Mouse (Mus musculus): ENCODE data around the gene Lsm11. TPM values are rescaled to one million over a fixed set of nuclear protein-coding genes. Genes with fewer than 3 reads are reported as not detected.

Lsm11 gene
- polyA plus RNA-seq, 1 experiment from 2014 or later = 4.0 TPM

GRCm38 (mm10) chr11:45966896-45967295 is 22.2 kb upstream of the Lsm11 start:
- no peak for ATAC-seq (ENCODE audit: insufficient read depth, low FRiP score)
- Histone ChIP-seq H3K4me3 (replicated peaks; ENCODE audit: low read length) (no peak overlapping the region), H3K27me3 (ENCODE audit: control insufficient read depth, insufficient read depth, low read length) (no peaks in the 10 kb centered on the region), H3K9ac (ENCODE audit: low read length) (no peak overlapping the region), H3K4me1 (ENCODE audit: control insufficient read depth, insufficient read depth, low read length) (no peaks in the 10 kb centered on the region), H3K27ac (ENCODE audit: low read length) (no peak overlapping the region), H3K4me2 (ENCODE audit: low read depth, low read length) (no peak overlapping the region), H3K9me3 (replicated peaks; ENCODE audit: control insufficient read depth, low read length) (no peaks in the 10 kb centered on the region), H3K36me3 (ENCODE audit: control insufficient read depth, insufficient read depth, low read length) (no peaks in the 10 kb centered on the region)
- WGBS = 74% methylated on average over 4 of the region's 4 CpGs

GRCm38 (mm10) chr11:45960003-45960402 is 15.3 kb upstream of the Lsm11 start:
- Histone ChIP-seq H3K27ac (ENCODE audit: low read length) (no peak overlapping the region), H3K9me3 (replicated peaks; ENCODE audit: control insufficient read depth, low read length) (no peaks in the 10 kb centered on the region), H3K27me3 (ENCODE audit: control insufficient read depth, insufficient read depth, low read length) (no peaks in the 10 kb centered on the region), H3K4me2 (ENCODE audit: low read depth, low read length) (no peak overlapping the region), H3K4me3 (replicated peaks; ENCODE audit: low read length) (no peak overlapping the region), H3K9ac (ENCODE audit: low read length) (no peak overlapping the region), H3K4me1 (ENCODE audit: control insufficient read depth, insufficient read depth, low read length) (no peaks in the 10 kb centered on the region), H3K36me3 (ENCODE audit: control insufficient read depth, insufficient read depth, low read length) (no peaks in the 10 kb centered on the region)
- no peak for ATAC-seq (ENCODE audit: insufficient read depth, low FRiP score)
- 84% methylated on average over 5 of the region's 5 CpGs for WGBS

GRCm38 (mm10) chr11:45959598-45959997 is 14.9 kb upstream of the Lsm11 start:
- no peak for ATAC-seq (ENCODE audit: insufficient read depth, low FRiP score)
- Histone ChIP-seq H3K9ac (ENCODE audit: low read length) (no peak overlapping the region), H3K36me3 (ENCODE audit: control insufficient read depth, insufficient read depth, low read length) (no peaks in the 10 kb centered on the region), H3K27ac (ENCODE audit: low read length) (no peak overlapping the region), H3K4me2 (ENCODE audit: low read depth, low read length) (no peak overlapping the region), H3K4me1 (ENCODE audit: control insufficient read depth, insufficient read depth, low read length) (no peaks in the 10 kb centered on the region), H3K4me3 (replicated peaks; ENCODE audit: low read length) (no peak overlapping the region), H3K27me3 (ENCODE audit: control insufficient read depth, insufficient read depth, low read length) (no peaks in the 10 kb centered on the region), H3K9me3 (replicated peaks; ENCODE audit: control insufficient read depth, low read length) (no peaks in the 10 kb centered on the region)
- WGBS = 73% methylated on average over 3 of the region's 3 CpGs

- no peaks in the 10 kb centered on the region for H3K4me1 ChIP-seq (ENCODE audit: control insufficient read depth, insufficient read depth, low read length)
- peak within 1 kb of the TSS; percentile 73 for H3K9ac ChIP-seq (ENCODE audit: low read length)
- no peaks in the 10 kb centered on the region for H3K36me3 ChIP-seq (ENCODE audit: control insufficient read depth, insufficient read depth, low read length)
- no peak within 1 kb of the TSS for H3K27ac ChIP-seq (ENCODE audit: low read length)
- under 1% methylated on average over 32 of the region's 32 CpGs for WGBS
- H3K4me2 ChIP-seq (ENCODE audit: low read depth, low read length) = peak within 1 kb of the TSS; percentile 62
- peak within 1 kb of the TSS; percentile 71 for H3K4me3 ChIP-seq (replicated peaks; ENCODE audit: low read length)
- peak; percentile 98 for ATAC-seq (ENCODE audit: insufficient read depth, low FRiP score)
- no peaks in the 10 kb centered on the region for H3K9me3 ChIP-seq (replicated peaks; ENCODE audit: control insufficient read depth, low read length)
- no peaks in the 10 kb centered on the region for H3K27me3 ChIP-seq (ENCODE audit: control insufficient read depth, insufficient read depth, low read length)
Measured at GRCm38 (mm10) chr11:45955127-45955627, 10.4 kb upstream of the Lsm11 start, which contains the start of gene Thg1l. Gene Thg1l, minus strand, starts transcription at chr11:45955494.

GRCm38 (mm10) chr11:45947491-45947890 is 2.8 kb upstream of the Lsm11 start:
- no peak overlapping the region for H3K27ac ChIP-seq (ENCODE audit: low read length)
- 76% methylated on average over 2 of the region's 2 CpGs for WGBS

GRCm38 (mm10) chr11:45946796-45947195 is 2.1 kb upstream of the Lsm11 start:
- no peaks in the 10 kb centered on the region for H3K36me3 ChIP-seq (ENCODE audit: control insufficient read depth, insufficient read depth, low read length)
- peaks cover 10% of the 10 kb centered on the region; the same call in 1 of the 2 replicates for H3K4me1 ChIP-seq (ENCODE audit: control insufficient read depth, insufficient read depth, low read length)
- no peak for ATAC-seq (ENCODE audit: insufficient read depth, low FRiP score)
- no peak overlapping the region for H3K9ac ChIP-seq (ENCODE audit: low read length)
- H3K27ac ChIP-seq (ENCODE audit: low read length) = no peak overlapping the region
- no peaks in the 10 kb centered on the region for H3K9me3 ChIP-seq (replicated peaks; ENCODE audit: control insufficient read depth, low read length)
- H3K4me3 ChIP-seq (replicated peaks; ENCODE audit: low read length) = no peak overlapping the region
- no peaks in the 10 kb centered on the region for H3K27me3 ChIP-seq (ENCODE audit: control insufficient read depth, insufficient read depth, low read length)
- 74% methylated on average over 4 of the region's 4 CpGs for WGBS
- no peak overlapping the region for H3K4me2 ChIP-seq (ENCODE audit: low read depth, low read length)

More at GRCm38 (mm10) chr11:45947491-45947890, 2.8 kb upstream of the Lsm11 start:
- Histone ChIP-seq H3K4me2 (ENCODE audit: low read depth, low read length) (no peak overlapping the region), H3K4me3 (replicated peaks; ENCODE audit: low read length) (no peak overlapping the region), H3K9me3 (replicated peaks; ENCODE audit: control insufficient read depth, low read length) (no peaks in the 10 kb centered on the region), H3K36me3 (ENCODE audit: control insufficient read depth, insufficient read depth, low read length) (no peaks in the 10 kb centered on the region), H3K27me3 (ENCODE audit: control insufficient read depth, insufficient read depth, low read length) (no peaks in the 10 kb centered on the region), H3K9ac (ENCODE audit: low read length) (no peak overlapping the region), H3K4me1 (ENCODE audit: control insufficient read depth, insufficient read depth, low read length) (peaks cover 10% of the 10 kb centered on the region; the same call in 1 of the 2 replicates)
- ATAC-seq (ENCODE audit: insufficient read depth, low FRiP score) = no peak

- Histone ChIP-seq H3K27ac (ENCODE audit: low read length) (peak overlapping the region; percentile 54; the same call in 1 of the 2 replicates), H3K9me3 (replicated peaks; ENCODE audit: control insufficient read depth, low read length) (no peaks in the 10 kb centered on the region), H3K9ac (ENCODE audit: low read length) (peak overlapping the region; percentile 91), H3K4me3 (replicated peaks; ENCODE audit: low read length) (peak overlapping the region; percentile 94), H3K4me1 (ENCODE audit: control insufficient read depth, insufficient read depth, low read length) (peaks cover 10% of the 10 kb centered on the region; the same call in 1 of the 2 replicates), H3K4me2 (ENCODE audit: low read depth, low read length) (peak overlapping the region; percentile 91), H3K27me3 (ENCODE audit: control insufficient read depth, insufficient read depth, low read length) (no peaks in the 10 kb centered on the region), H3K36me3 (ENCODE audit: control insufficient read depth, insufficient read depth, low read length) (no peaks in the 10 kb centered on the region)
- ATAC-seq (ENCODE audit: insufficient read depth, low FRiP score) = peak; percentile 46
- under 1% methylated on average over 49 of the region's 49 CpGs for WGBS
Measured at GRCm38 (mm10) chr11:45943891-45944642, 668 bp downstream of the Lsm11 start.

GRCm38 (mm10) chr11:45943108-45943705 is 1.5 kb downstream of the Lsm11 start:
- Histone ChIP-seq H3K4me1 (ENCODE audit: control insufficient read depth, insufficient read depth, low read length) (peaks cover 10% of the 10 kb centered on the region; the same call in 1 of the 2 replicates), H3K9me3 (replicated peaks; ENCODE audit: control insufficient read depth, low read length) (no peaks in the 10 kb centered on the region), H3K27me3 (ENCODE audit: control insufficient read depth, insufficient read depth, low read length) (no peaks in the 10 kb centered on the region), H3K4me3 (replicated peaks; ENCODE audit: low read length) (peak overlapping the region; percentile 94), H3K36me3 (ENCODE audit: control insufficient read depth, insufficient read depth, low read length) (no peaks in the 10 kb centered on the region), H3K9ac (ENCODE audit: low read length) (peak overlapping the region; percentile 91), H3K4me2 (ENCODE audit: low read depth, low read length) (peak overlapping the region; percentile 91), H3K27ac (ENCODE audit: low read length) (no peak overlapping the region)
- no peak for ATAC-seq (ENCODE audit: insufficient read depth, low FRiP score)
- WGBS = 56% methylated on average over 7 of the region's 7 CpGs

- no peaks in the 10 kb centered on the region for H3K27me3 ChIP-seq (ENCODE audit: control insufficient read depth, insufficient read depth, low read length)
- H3K9me3 ChIP-seq (replicated peaks; ENCODE audit: control insufficient read depth, low read length) = no peaks in the 10 kb centered on the region
- no peaks in the 10 kb centered on the region for H3K36me3 ChIP-seq (ENCODE audit: control insufficient read depth, insufficient read depth, low read length)
- 88% methylated on average over 7 of the region's 7 CpGs for WGBS
- no peak overlapping the region for H3K4me3 ChIP-seq (replicated peaks; ENCODE audit: low read length)
- no peak overlapping the region for H3K27ac ChIP-seq (ENCODE audit: low read length)
- no peak for ATAC-seq (ENCODE audit: insufficient read depth, low FRiP score)
- H3K4me2 ChIP-seq (ENCODE audit: low read depth, low read length) = no peak overlapping the region
- H3K4me1 ChIP-seq (ENCODE audit: control insufficient read depth, insufficient read depth, low read length) = peaks cover 10% of the 10 kb centered on the region; the same call in 1 of the 2 replicates
- no peak overlapping the region for H3K9ac ChIP-seq (ENCODE audit: low read length)
Measured at GRCm38 (mm10) chr11:45942281-45942680, 2.5 kb downstream of the Lsm11 start.

Measured in stomach, embryonic 16.5 days (tissue).